Mouse (Mus musculus) forebrain, postnatal 0 days (tissue): ENCODE data around the gene Jazf1. TPM values are rescaled to one million over a fixed set of nuclear protein-coding genes. Genes with fewer than 3 reads are reported as not detected.

Source experiments
- ATAC-seq: fragments of 200-750 bp; cut with Nextera tagmentation; 2 replicates; pipeline ENCODE4 v1.8.0; 2017; ENCODE audit warnings: mild to moderate bottlenecking, moderate library complexity
- DNase-seq: peaks from one replicate; pipeline ENCODE4 v3.0.0-alpha.2; 2015
- H3K27ac ChIP-seq: fragments of 300-500 bp; sonication (generic); 2 replicates; pipeline ENCODE4 v1.5.1; 2014; ENCODE audit warnings: low read depth, mild to moderate bottlenecking, antibody characterized with exemption, low read length, moderate library complexity, mixed read lengths
- H3K27me3 ChIP-seq: fragments of 300-500 bp; sonication (generic); 2 replicates; pipeline ENCODE4 v1.6.1; 2014; ENCODE audit warnings: mild to moderate bottlenecking, low read length, mixed read lengths; ENCODE audit not compliant: insufficient read depth
- H3K36me3 ChIP-seq: fragments of 300-500 bp; sonication (generic); 2 replicates; pipeline ENCODE4 v1.6.1; 2014; ENCODE audit warnings: mild to moderate bottlenecking, moderate library complexity; ENCODE audit not compliant: insufficient read depth
- H3K4me1 ChIP-seq: fragments of 300-500 bp; sonication (generic); 2 replicates; pipeline ENCODE4 v1.6.1; 2014; ENCODE audit warnings: antibody characterized with exemption; ENCODE audit not compliant: insufficient read depth
- H3K4me2 ChIP-seq: fragments of 300-500 bp; sonication (generic); 2 replicates; pipeline ENCODE4 v1.6.1; 2014; ENCODE audit warnings: low read depth, mild to moderate bottlenecking, moderate library complexity
- H3K4me3 ChIP-seq: fragments of 300-500 bp; sonication (generic); 2 replicates; pipeline ENCODE4 v1.5.1; 2014; ENCODE audit warnings: low read depth, low read length, mixed read lengths
- H3K9ac ChIP-seq: fragments of 300-500 bp; sonication (generic); 2 replicates; pipeline ENCODE4 v1.6.1; 2014; ENCODE audit warnings: mild to moderate bottlenecking
- H3K9me3 ChIP-seq: fragments of 300-500 bp; sonication (generic); 2 replicates; pipeline ENCODE4 v1.6.1; 2016; ENCODE audit warnings: low read length
- CTCF ChIP-seq: sonication (generic); IDR thresholded peaks from 2 replicates; pipeline ENCODE4 v1.5.1; 2016; ENCODE audit warnings: antibody characterized with exemption, control low read depth, low read depth
- WGBS: fragments of 180-500 bp; shearing (Covaris S2); extraction: QIAGEN DNeasy Blood & Tissue Kit; methylation state at CpG from one replicate; pipeline ENCODE4 v1.1.7; 2014; 5-methylcytosine and 5-hydroxymethylcytosine counted together
- polyA plus RNA-seq: library from polyadenylated mRNA; unstranded; fragments of >200 nt; fragmentation: Nextera tagmentation; extraction: Ambion mirVana; gene quantifications from 2 replicates; pipeline ENCODE4 v1.2.1, GENCODE M21; 2015
- total RNA-seq: library from RNA; depleted of rRNA; stranded (reverse); fragments of >200 nt; gene quantifications from 2 replicates; pipeline ENCODE4 v1.2.3, GENCODE M21; 2014

Gene Jazf1
- total and polyA plus RNA-seq, 2 experiments from 2014 or later, result 50.8 to 71.7 TPM

- Histone ChIP-seq H3K4me3 (no peak overlapping the region), H3K4me1 (no peaks in the 10 kb centered on the region), H3K9me3 (no peaks in the 10 kb centered on the region), H3K36me3 (no peaks in the 10 kb centered on the region), H3K27me3 (peaks cover 5% of the 10 kb centered on the region; the same call in 1 of the 2 replicates), H3K9ac (no peak overlapping the region), H3K27ac (no peak overlapping the region), H3K4me2 (no peak overlapping the region)
- TF ChIP-seq CTCF, result no peak
- DNase-seq, result no peak
- no peak for ATAC-seq
- 85% methylated on average over 2 of the region's 2 CpGs for WGBS
Measured at GRCm38 (mm10) chr6:52841611-52842010, 226.8 kb downstream of the Jazf1 start.

GRCm38 (mm10) chr6:52840589-52841044, 227.8 kb downstream of the Jazf1 start:
- H3K27ac ChIP-seq, result no peak overlapping the region
- no peak overlapping the region for H3K4me2 ChIP-seq
- no peaks in the 10 kb centered on the region for H3K9me3 ChIP-seq
- H3K9ac ChIP-seq, result no peak overlapping the region
- 37% methylated on average over 9 of the region's 9 CpGs for WGBS
- H3K36me3 ChIP-seq, result no peaks in the 10 kb centered on the region
- no peak for DNase-seq
- ATAC-seq, result no peak
- no peak overlapping the region for H3K4me3 ChIP-seq
- H3K27me3 ChIP-seq, result no peaks in the 10 kb centered on the region
- H3K4me1 ChIP-seq, result no peaks in the 10 kb centered on the region
- no peak for TF ChIP-seq CTCF

GRCm38 (mm10) chr6:52838691-52839090, 229.7 kb downstream of the Jazf1 start:
- DNase-seq (peak; percentile 92), ATAC-seq (peak; percentile 77)
- peak; percentile 89 for TF ChIP-seq CTCF
- H3K9me3 ChIP-seq, result no peaks in the 10 kb centered on the region
- H3K36me3 ChIP-seq, result no peaks in the 10 kb centered on the region
- no peak overlapping the region for H3K4me3 ChIP-seq
- no peaks in the 10 kb centered on the region for H3K27me3 ChIP-seq
- H3K9ac ChIP-seq, result no peak overlapping the region
- no peaks in the 10 kb centered on the region for H3K4me1 ChIP-seq
- no peak overlapping the region for H3K4me2 ChIP-seq
- no peak overlapping the region for H3K27ac ChIP-seq
- under 1% methylated on average over 8 of the region's 8 CpGs for WGBS

GRCm38 (mm10) chr6:52837792-52838191, 230.6 kb downstream of the Jazf1 start:
- no peak for TF ChIP-seq CTCF
- Histone ChIP-seq H3K9me3 (no peaks in the 10 kb centered on the region), H3K4me3 (no peak overlapping the region), H3K9ac (no peak overlapping the region), H3K27ac (no peak overlapping the region), H3K4me2 (no peak overlapping the region), H3K27me3 (0 out of 2 replicates have a peak, but pooled peaks cover 4% of the 10 kb centered on the region), H3K4me1 (no peaks in the 10 kb centered on the region), H3K36me3 (no peaks in the 10 kb centered on the region)
- ATAC-seq, result no peak
- no peak for DNase-seq
- WGBS, result 49% methylated on average over 4 of the region's 4 CpGs

- H3K9me3 ChIP-seq, result no peaks in the 10 kb centered on the region
- H3K27me3 ChIP-seq, result 0 out of 2 replicates have a peak, but pooled peaks cover 4% of the 10 kb centered on the region
- DNase-seq (peak; percentile 54), ATAC-seq (peak; percentile 89)
- TF ChIP-seq CTCF, result no peak
- no peaks in the 10 kb centered on the region for H3K36me3 ChIP-seq
- H3K4me3 ChIP-seq, result no peak overlapping the region
- no peak overlapping the region for H3K27ac ChIP-seq
- no peak overlapping the region for H3K4me2 ChIP-seq
- WGBS, result 65% methylated on average over 15 of the region's 15 CpGs
- no peak overlapping the region for H3K9ac ChIP-seq
- no peaks in the 10 kb centered on the region for H3K4me1 ChIP-seq
Measured at GRCm38 (mm10) chr6:52836201-52836950, 232.1 kb downstream of the Jazf1 start.

- H3K27ac ChIP-seq, result no peak overlapping the region
- peaks cover 5% of the 10 kb centered on the region; the same call in 1 of the 2 replicates for H3K4me1 ChIP-seq
- no peaks in the 10 kb centered on the region for H3K27me3 ChIP-seq
- DNase-seq, result no peak
- no peak overlapping the region for H3K4me3 ChIP-seq
- no peak overlapping the region for H3K4me2 ChIP-seq
- H3K9ac ChIP-seq, result no peak overlapping the region
- no peak for ATAC-seq
- WGBS, result 87% methylated on average over 2 of the region's 2 CpGs
- H3K36me3 ChIP-seq, result no peaks in the 10 kb centered on the region
- no peaks in the 10 kb centered on the region for H3K9me3 ChIP-seq
- TF ChIP-seq CTCF, result no peak
Measured at GRCm38 (mm10) chr6:52827752-52828277, 240.6 kb downstream of the Jazf1 start.

GRCm38 (mm10) chr6:52825535-52825934, 242.9 kb downstream of the Jazf1 start:
- Histone ChIP-seq H3K36me3 (no peaks in the 10 kb centered on the region), H3K4me3 (no peak overlapping the region), H3K4me2 (no peak overlapping the region), H3K4me1 (peaks cover 5% of the 10 kb centered on the region; the same call in 1 of the 2 replicates), H3K27ac (no peak overlapping the region), H3K27me3 (no peaks in the 10 kb centered on the region), H3K9ac (no peak overlapping the region), H3K9me3 (no peaks in the 10 kb centered on the region)
- no peak for TF ChIP-seq CTCF
- ATAC-seq (0 out of 2 replicates have a peak, but pooled peaks have one; percentile 12), DNase-seq (no peak)
- 68% methylated on average over 5 of the region's 5 CpGs for WGBS
